Mouse (Mus musculus): ENCODE measurements around the gene Tbcel.

Tbcel gene

GRCm38 (mm10) chr9:42441234-42441633, 66.4 kb downstream of the Tbcel start:
- no peak for DNase-seq (ENCODE audit: low spot score in 2 of 2)

- DNase-seq (ENCODE audit: low spot score in 2 of 2): no peak
These were observed 68.2 kb downstream of the Tbcel start for GRCm38 (mm10) chr9:42439446-42439845.

- DNase-seq (ENCODE audit: low spot score in 2 of 2): no peak
These were observed 75.5 kb downstream of the Tbcel start for GRCm38 (mm10) chr9:42432155-42432554.

- no peak for DNase-seq (ENCODE audit: low spot score in 2 of 2)
These were observed 76.0 kb downstream of the Tbcel start for GRCm38 (mm10) chr9:42431606-42432005.

GRCm38 (mm10) chr9:42428060-42428924, 79.3 kb downstream of the Tbcel start:
- no peak for DNase-seq (ENCODE audit: low spot score in 2 of 2)

- DNase-seq (ENCODE audit: low spot score in 2 of 2): no peak
These were observed 80.8 kb downstream of the Tbcel start for GRCm38 (mm10) chr9:42426661-42427358.

GRCm38 (mm10) chr9:42423649-42424048, 84.0 kb downstream of the Tbcel start:
- DNase-seq (ENCODE audit: low spot score in 2 of 2): no peak

- DNase-seq (ENCODE audit: low spot score in 2 of 2): no peak
These were observed 87.9 kb downstream of the Tbcel start for GRCm38 (mm10) chr9:42419687-42420086.

GRCm38 (mm10) chr9:42418786-42419185, 88.8 kb downstream of the Tbcel start:
- no peak for DNase-seq (ENCODE audit: low spot score in 2 of 2)

- no peak for DNase-seq (ENCODE audit: low spot score in 2 of 2)
These were observed 90.2 kb downstream of the Tbcel start for GRCm38 (mm10) chr9:42417352-42417952.

- DNase-seq (ENCODE audit: low spot score in 2 of 2): no peak
These were observed 92.4 kb downstream of the Tbcel start for GRCm38 (mm10) chr9:42415184-42415583.

- DNase-seq (ENCODE audit: low spot score in 2 of 2): no peak
These were observed 94.3 kb downstream of the Tbcel start for GRCm38 (mm10) chr9:42413345-42413744.

GRCm38 (mm10) chr9:42411296-42411695, 96.3 kb downstream of the Tbcel start:
- DNase-seq (ENCODE audit: low spot score in 2 of 2): no peak

- DNase-seq (ENCODE audit: low spot score in 2 of 2): peak; percentile 44 to 63
These were observed 101.9 kb downstream of the Tbcel start for GRCm38 (mm10) chr9:42405736-42406135.

- DNase-seq (ENCODE audit: low spot score in 2 of 2): peak in 1 of 2 experiments; percentile 51
These were observed 106.1 kb downstream of the Tbcel start for GRCm38 (mm10) chr9:42401486-42401885.

- no peak for DNase-seq (ENCODE audit: low spot score in 2 of 2)
These were observed 107.8 kb downstream of the Tbcel start, which contains the start of gene Tecta for GRCm38 (mm10) chr9:42399829-42400228. Tecta (minus strand) TSS chr9:42399929.

- DNase-seq (ENCODE audit: low spot score in 2 of 2): no peak
These were observed 111.5 kb downstream of the Tbcel start for GRCm38 (mm10) chr9:42396141-42396540.

- DNase-seq (ENCODE audit: low spot score in 2 of 2): no peak
These were observed 112.7 kb downstream of the Tbcel start for GRCm38 (mm10) chr9:42394903-42395302.

- DNase-seq (ENCODE audit: low spot score in 2 of 2): peak in 1 of 2 experiments; percentile 24
These were observed 113.3 kb downstream of the Tbcel start for GRCm38 (mm10) chr9:42394321-42394720.

- no peak for DNase-seq (ENCODE audit: low spot score in 2 of 2)
These were observed 114.7 kb downstream of the Tbcel start for GRCm38 (mm10) chr9:42392927-42393326.

GRCm38 (mm10) chr9:42388490-42388889, 119.1 kb downstream of the Tbcel start:
- peak in 1 of 2 experiments; percentile 35 for DNase-seq (ENCODE audit: low spot score in 2 of 2)

GRCm38 (mm10) chr9:42387038-42387437, 120.6 kb downstream of the Tbcel start:
- DNase-seq (ENCODE audit: low spot score in 2 of 2): peak in 1 of 2 experiments; percentile 21

Data from left cerebral cortex, adult 9 months (tissue).